Mouse (Mus musculus) small intestine, adult 2 months (tissue): Measurements from ENCODE around the gene Ppil6.

Experiments used
- CTCF ChIP-seq: fragments of 200-500 bp; IDR thresholded peaks from 2 replicates; pipeline ENCODE4 v1.5.1; 2012; ENCODE audit warnings: low read depth, mild to moderate bottlenecking, control low read depth, inconsistent platforms, low read length, moderate library complexity, mixed read lengths; ENCODE audit not compliant: insufficient replicate concordance, insufficient read length; ENCODE audit errors: extremely low read depth
- POLR2A ChIP-seq: fragments of 200-500 bp; IDR thresholded peaks from 2 replicates; pipeline ENCODE4 v1.6.1; 2012; ENCODE audit warnings: low read depth, mild to moderate bottlenecking, control low read depth, inconsistent platforms, low read length, moderate library complexity

DNA sequence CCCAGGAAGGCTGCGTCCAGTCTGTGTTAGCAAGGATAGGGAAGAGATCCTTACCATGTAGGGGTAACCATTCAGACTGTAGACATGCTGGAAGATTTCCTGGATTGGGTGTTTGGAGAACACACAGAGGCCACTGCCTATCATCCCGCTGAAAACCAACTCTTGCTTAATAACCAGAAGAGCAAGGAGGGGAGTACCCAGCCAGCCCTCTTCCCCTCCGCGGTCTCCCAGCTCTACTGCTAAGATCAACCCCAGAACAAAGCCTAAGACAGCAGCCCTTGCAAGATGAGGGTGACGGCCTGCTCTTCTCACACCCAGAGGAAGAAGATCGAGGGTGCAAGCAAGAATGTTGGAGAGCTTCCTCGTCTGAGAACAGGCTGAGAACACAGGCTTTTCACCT lies 1.4 kb upstream of the Ppil6 start:
- TF ChIP-seq CTCF (no peak), POLR2A (no peak)
